Mouse (Mus musculus) adipocyte (in vitro differentiated cells): ENCODE measurements around the gene Gadd45g.

Experiments used
- DNase-seq: peaks from one replicate; pipeline ENCODE4 v3.0.0-alpha.2; 2016; ENCODE audit warnings: low spot score

Gadd45g gene

GRCm38 (mm10) chr13:51846301-51846867 lies at the start of gene Gadd45g:
Gene Gadd45g (plus strand): TSS chr13:51846678.
- DNase-seq = peak; percentile 97

- no peak for DNase-seq
Measured at GRCm38 (mm10) chr13:51797899-51798746, 48.4 kb upstream of the Gadd45g start.

GRCm38 (mm10) chr13:51799735-51800522 lies 46.5 kb upstream of the Gadd45g start:
- no peak for DNase-seq

- DNase-seq = no peak
Measured at GRCm38 (mm10) chr13:51800921-51801320, 45.6 kb upstream of the Gadd45g start.

- DNase-seq = no peak
Measured at GRCm38 (mm10) chr13:51805634-51806033, 40.8 kb upstream of the Gadd45g start.

- DNase-seq = no peak
Measured at GRCm38 (mm10) chr13:51806220-51806619, 40.3 kb upstream of the Gadd45g start.

GRCm38 (mm10) chr13:51808141-51808540 lies 38.3 kb upstream of the Gadd45g start:
- DNase-seq = no peak

GRCm38 (mm10) chr13:51813621-51814615 lies 32.6 kb upstream of the Gadd45g start:
- DNase-seq = no peak

GRCm38 (mm10) chr13:51814646-51815045 lies 31.8 kb upstream of the Gadd45g start:
- no peak for DNase-seq

GRCm38 (mm10) chr13:51815865-51816504 lies 30.5 kb upstream of the Gadd45g start:
- DNase-seq = no peak

GRCm38 (mm10) chr13:51816559-51817041 lies 29.9 kb upstream of the Gadd45g start:
- peak; percentile 37 for DNase-seq

- no peak for DNase-seq
Measured at GRCm38 (mm10) chr13:51818170-51818943, 28.1 kb upstream of the Gadd45g start.

- DNase-seq = no peak
Measured at GRCm38 (mm10) chr13:51818944-51819326, 27.5 kb upstream of the Gadd45g start.

- no peak for DNase-seq
Measured at GRCm38 (mm10) chr13:51819351-51819750, 27.1 kb upstream of the Gadd45g start.

- no peak for DNase-seq
Measured at GRCm38 (mm10) chr13:51821988-51822387, 24.5 kb upstream of the Gadd45g start.

GRCm38 (mm10) chr13:51823822-51824495 lies 22.5 kb upstream of the Gadd45g start:
- no peak for DNase-seq

GRCm38 (mm10) chr13:51830744-51831450 lies 15.6 kb upstream of the Gadd45g start:
- peak; percentile 76 for DNase-seq

- no peak for DNase-seq
Measured at GRCm38 (mm10) chr13:51832491-51832890, 14.0 kb upstream of the Gadd45g start.

- no peak for DNase-seq
Measured at GRCm38 (mm10) chr13:51833611-51834010, 12.9 kb upstream of the Gadd45g start.
